Mouse (Mus musculus) stomach, embryonic 14.5 days (tissue): ENCODE measurements around the gene Cd5l. TPM values are rescaled to one million over a fixed set of nuclear protein-coding genes. Genes with fewer than 3 reads are reported as not detected.
"Not testable (repeated sequence)": the region's sequence is repeated elsewhere in the genome, so short reads cannot be mapped to it uniquely, and the experiment has no call there.

Source experiments
- ATAC-seq: fragments of 200-750 bp; cut with Nextera tagmentation; 2 replicates; pipeline ENCODE4 v1.8.0; 2017; ENCODE audit warnings: low read depth, moderate TSS enrichment; ENCODE audit not compliant: insufficient number of reproducible peaks, insufficient read depth, low FRiP score
- H3K27ac ChIP-seq: fragments of 300-500 bp; sonication (generic); 2 replicates; pipeline ENCODE4 v1.5.1; 2014; ENCODE audit warnings: mild to moderate bottlenecking, low read length, moderate library complexity, mixed read lengths
- H3K27me3 ChIP-seq: fragments of 300-500 bp; sonication (generic); 2 replicates; pipeline ENCODE4 v1.6.1; 2014; ENCODE audit warnings: low read length, control low read depth, mixed read lengths; ENCODE audit not compliant: control insufficient read depth, insufficient read depth
- H3K36me3 ChIP-seq: fragments of 300-500 bp; sonication (generic); 2 replicates; pipeline ENCODE4 v1.6.1; 2014; ENCODE audit warnings: mild to moderate bottlenecking, control low read depth, low read length, moderate library complexity, mixed read lengths; ENCODE audit not compliant: control insufficient read depth, insufficient read depth
- H3K4me1 ChIP-seq: fragments of 300-500 bp; sonication (generic); 2 replicates; pipeline ENCODE4 v1.6.1; 2014; ENCODE audit warnings: low read length, control low read depth, mixed read lengths; ENCODE audit not compliant: control insufficient read depth, insufficient read depth
- H3K4me2 ChIP-seq: fragments of 300-500 bp; sonication (generic); replicated peaks from 2 replicates; pipeline ENCODE4 v1.6.1; 2014; ENCODE audit warnings: low read depth, low read length, control low read depth
- H3K4me3 ChIP-seq: fragments of 300-500 bp; sonication (generic); 2 replicates; pipeline ENCODE4 v1.5.1; 2014; ENCODE audit warnings: low read depth, low read length, control low read depth
- H3K9ac ChIP-seq: fragments of 300-500 bp; sonication (generic); replicated peaks from 2 replicates; pipeline ENCODE4 v1.6.1; 2014; ENCODE audit warnings: low read depth, mild to moderate bottlenecking, control low read depth, low read length, moderate library complexity, mixed read lengths
- H3K9me3 ChIP-seq: fragments of 300-500 bp; sonication (generic); 2 replicates; pipeline ENCODE4 v1.6.1; 2016; ENCODE audit warnings: low read depth, low read length, control low read depth; ENCODE audit not compliant: control insufficient read depth
- WGBS: fragments of 180-500 bp; shearing (Covaris S2); extraction: QIAGEN DNeasy Blood & Tissue Kit; methylation state at CpG from one replicate; pipeline ENCODE4 v1.1.7; 2014; 5-methylcytosine and 5-hydroxymethylcytosine counted together
- polyA plus RNA-seq: library from polyadenylated mRNA; unstranded; fragments of >200 nt; fragmentation: Nextera tagmentation; extraction: Ambion mirVana; gene quantifications from 2 replicates; pipeline ENCODE4 v1.2.1, GENCODE M21; 2014

Gene Cd5l
- polyA plus RNA-seq, 1 experiment from 2014 or later, result 0.35 TPM

DNA sequence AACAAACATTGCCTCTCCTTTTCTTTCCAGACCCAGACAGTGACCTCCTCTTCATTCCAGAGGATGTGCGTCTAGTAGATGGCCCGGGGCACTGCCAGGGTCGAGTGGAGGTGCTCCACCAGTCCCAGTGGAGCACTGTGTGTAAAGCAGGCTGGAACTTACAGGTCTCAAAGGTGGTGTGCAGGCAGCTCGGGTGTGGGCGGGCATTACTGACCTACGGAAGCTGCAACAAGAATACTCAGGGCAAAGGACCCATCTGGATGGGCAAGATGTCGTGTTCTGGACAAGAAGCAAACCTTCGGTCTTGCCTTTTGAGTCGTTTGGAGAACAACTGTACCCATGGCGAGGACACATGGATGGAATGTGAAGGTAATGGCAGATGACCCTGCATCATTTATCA is 9.8 kb downstream of the Cd5l start:
- H3K9me3 ChIP-seq, result no peaks in the 10 kb centered on the region
- H3K4me2 ChIP-seq, result no peak overlapping the region
- no peak overlapping the region for H3K27ac ChIP-seq
- no peaks in the 10 kb centered on the region for H3K36me3 ChIP-seq
- no peaks in the 10 kb centered on the region for H3K27me3 ChIP-seq
- no peaks in the 10 kb centered on the region for H3K4me1 ChIP-seq
- ATAC-seq, result no peak
- H3K4me3 ChIP-seq, result no peak overlapping the region
- 76% methylated on average over 10 of the region's 10 CpGs for WGBS
- no peak overlapping the region for H3K9ac ChIP-seq

DNA sequence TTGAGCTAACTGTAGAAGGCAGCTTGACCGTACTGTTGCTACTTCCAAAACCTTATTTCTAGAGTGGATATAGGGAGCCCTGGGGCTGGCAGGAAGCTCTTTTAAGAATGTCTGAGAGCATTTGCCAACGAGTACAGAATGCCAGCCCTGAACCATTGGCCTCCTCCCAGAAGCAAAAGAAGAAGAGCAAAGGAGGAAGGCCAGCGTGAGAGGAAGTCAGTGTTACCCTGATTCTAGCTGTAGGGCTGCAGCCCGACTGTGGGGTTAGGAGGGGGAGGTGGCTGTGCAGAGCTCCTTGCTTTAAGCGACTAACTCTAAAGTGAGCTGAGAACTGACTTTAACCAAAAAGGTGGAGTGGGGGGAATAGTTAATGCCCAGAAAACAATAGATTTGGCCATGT is 11.5 kb downstream of the Cd5l start:
- H3K9ac ChIP-seq, result no peak overlapping the region
- no peak overlapping the region for H3K4me3 ChIP-seq
- no peaks in the 10 kb centered on the region for H3K36me3 ChIP-seq
- H3K27ac ChIP-seq, result no peak overlapping the region
- no peak overlapping the region for H3K4me2 ChIP-seq
- H3K27me3 ChIP-seq, result no peaks in the 10 kb centered on the region
- 75% methylated on average over 5 of the region's 5 CpGs for WGBS
- no peaks in the 10 kb centered on the region for H3K4me1 ChIP-seq
- ATAC-seq, result no peak
- H3K9me3 ChIP-seq, result no peaks in the 10 kb centered on the region

DNA sequence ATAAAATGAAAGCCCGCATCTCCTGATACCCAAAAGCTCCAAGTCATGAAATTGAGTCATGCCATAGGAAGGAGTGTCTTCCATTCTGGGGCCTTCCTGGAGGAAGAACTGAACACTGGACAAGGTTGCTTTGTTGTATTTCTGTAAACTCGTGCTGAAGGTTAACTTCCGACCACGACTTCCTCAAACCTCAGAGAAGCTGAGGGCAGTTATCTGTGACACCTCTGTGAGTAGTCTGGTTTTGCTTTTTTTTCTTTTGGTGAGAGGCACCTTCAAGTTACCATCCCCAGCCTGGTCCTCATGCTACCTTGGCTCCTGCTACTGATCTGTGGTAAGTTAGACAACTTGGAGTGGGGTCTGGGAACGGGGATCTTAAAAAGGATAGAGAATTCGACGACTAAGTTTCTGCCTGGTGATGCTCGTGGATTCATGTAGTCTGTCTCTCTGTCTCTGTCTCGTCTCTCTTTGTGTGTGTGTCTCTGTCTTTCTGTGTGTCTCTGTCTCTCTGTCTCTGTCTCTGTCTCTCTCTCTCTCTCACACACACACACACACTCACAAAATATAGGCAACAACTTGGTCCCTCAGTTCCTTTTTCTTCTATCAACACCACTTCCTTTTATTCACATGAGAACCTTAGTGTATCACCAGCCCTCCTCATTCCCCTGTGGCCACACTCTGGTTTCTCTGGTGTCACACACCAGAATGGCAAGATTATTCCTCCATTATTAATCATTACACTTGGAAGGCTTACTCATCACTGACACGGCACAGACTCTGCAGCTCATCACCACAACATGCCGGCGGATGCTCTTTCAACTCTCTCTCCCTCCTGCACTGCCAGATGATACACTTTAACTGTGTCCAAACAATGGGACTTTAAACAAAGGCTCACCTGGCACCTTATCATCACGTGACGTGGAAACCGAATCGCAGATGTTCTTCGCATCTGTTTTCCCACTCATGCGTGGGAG is 18.8 kb downstream of the Cd5l start, which contains the start of gene Fcrl1:
Fcrl1 (plus strand) TSS at position 193 of the 971 bp plus-strand sequence.
- no peak within 1 kb of the TSS for H3K4me2 ChIP-seq

DNA sequence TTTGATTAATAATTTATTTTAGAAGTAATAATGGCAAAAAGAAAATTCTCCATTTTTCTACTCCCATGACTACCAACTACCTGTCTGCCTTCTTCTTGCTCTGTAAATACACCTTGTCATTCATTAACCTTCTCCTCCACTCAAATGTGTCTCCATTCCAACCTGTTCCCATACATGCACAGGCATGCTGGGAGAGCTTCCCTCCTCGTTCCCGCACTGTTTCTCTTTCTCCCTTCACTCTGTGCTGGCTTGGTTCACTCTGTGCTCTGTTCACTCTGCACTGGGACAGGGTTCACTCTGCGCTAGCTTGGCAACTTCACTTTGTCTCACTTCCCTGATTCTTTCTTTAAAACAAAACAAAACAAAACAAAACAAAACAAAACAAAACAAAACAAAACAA is 19.5 kb downstream of the Cd5l start:
- no peak for ATAC-seq
- no peaks in the 10 kb centered on the region for H3K27me3 ChIP-seq
- no peak overlapping the region for H3K9ac ChIP-seq
- no peak overlapping the region for H3K27ac ChIP-seq
- 50% methylated on average over 3 of the region's 3 CpGs for WGBS
- H3K4me1 ChIP-seq, result 0 out of 2 replicates have a peak, but pooled peaks cover 2% of the 10 kb centered on the region
- no peak overlapping the region for H3K4me3 ChIP-seq
- no peaks in the 10 kb centered on the region for H3K36me3 ChIP-seq
- H3K4me2 ChIP-seq, result no peak overlapping the region
- no peaks in the 10 kb centered on the region for H3K9me3 ChIP-seq

More for the DNA sequence above, 18.8 kb downstream of the Cd5l start, which contains the start of gene Fcrl1:
- H3K4me1 ChIP-seq, result 0 out of 2 replicates have a peak, but pooled peaks cover 2% of the 10 kb centered on the region
- H3K27me3 ChIP-seq, result no peaks in the 10 kb centered on the region
- no peak within 1 kb of the TSS for H3K4me3 ChIP-seq
- no peak within 1 kb of the TSS for H3K9ac ChIP-seq
- H3K27ac ChIP-seq, result no peak within 1 kb of the TSS
- 76% methylated on average over 18 of the region's 18 CpGs for WGBS
- H3K36me3 ChIP-seq, result no peaks in the 10 kb centered on the region
- no peaks in the 10 kb centered on the region for H3K9me3 ChIP-seq
- no peak for ATAC-seq

DNA sequence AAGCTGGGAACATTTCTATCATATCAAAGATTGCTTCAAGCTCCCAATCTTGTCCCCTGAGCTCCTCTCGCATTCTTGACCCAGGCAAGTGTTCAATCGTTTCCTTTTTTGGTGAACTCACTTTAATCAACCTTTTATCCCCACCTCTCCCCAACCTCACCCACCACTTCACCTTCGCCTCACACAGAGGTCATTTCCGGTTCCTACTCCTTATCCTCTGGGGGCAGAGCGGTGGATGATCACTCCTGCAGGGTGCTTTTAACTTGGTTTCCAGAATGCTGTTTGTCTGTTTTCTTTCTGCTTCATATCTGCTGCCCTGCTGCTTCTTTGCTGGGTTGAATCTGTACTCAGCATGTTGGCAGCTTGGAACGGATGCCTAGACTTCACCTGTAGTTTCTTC is 20.0 kb downstream of the Cd5l start:
- Histone ChIP-seq H3K4me2 (no peak overlapping the region), H3K4me1 (0 out of 2 replicates have a peak, but pooled peaks cover 2% of the 10 kb centered on the region), H3K36me3 (no peaks in the 10 kb centered on the region), H3K27me3 (no peaks in the 10 kb centered on the region), H3K4me3 (no peak overlapping the region), H3K27ac (no peak overlapping the region), H3K9me3 (no peaks in the 10 kb centered on the region), H3K9ac (no peak overlapping the region)
- no peak for ATAC-seq
- WGBS, result 61% methylated on average over 6 of the region's 6 CpGs

DNA sequence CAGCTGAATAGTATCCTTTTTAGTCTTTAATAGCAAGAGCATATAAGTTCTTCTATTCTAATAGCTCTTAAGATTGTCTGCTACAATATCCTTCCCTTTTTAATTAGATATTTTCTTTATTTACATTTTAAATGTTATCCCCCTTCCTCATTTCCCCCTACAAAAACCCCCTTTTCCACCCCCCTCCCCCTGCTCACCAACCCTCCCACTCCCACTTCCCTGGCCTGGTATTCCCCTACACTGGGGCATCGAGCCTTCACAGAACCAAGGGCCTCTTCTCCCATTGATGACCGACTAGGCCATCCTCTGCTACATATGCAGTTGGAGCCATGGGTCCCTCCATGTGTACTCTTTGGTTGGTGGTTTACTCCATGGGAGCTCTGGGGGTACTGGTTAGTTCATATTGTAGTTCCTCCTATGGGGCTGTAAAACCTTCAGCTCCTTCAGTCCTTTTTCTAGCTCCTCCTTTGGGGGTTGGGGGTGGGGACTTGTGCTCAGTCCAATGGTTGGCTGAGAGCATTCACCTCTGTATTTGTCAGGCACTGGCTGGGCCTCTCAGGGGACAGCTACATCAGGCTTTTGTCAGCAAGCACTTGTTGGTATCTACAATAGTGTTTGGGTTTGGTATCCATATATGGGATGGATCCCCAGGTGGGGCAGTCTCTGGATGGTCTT is 22.1 kb downstream of the Cd5l start:
- ATAC-seq, H3K27me3 ChIP-seq, H3K4me2 ChIP-seq, H3K4me3 ChIP-seq, H3K9me3 ChIP-seq, H3K4me1 ChIP-seq, H3K27ac ChIP-seq, H3K9ac ChIP-seq, H3K36me3 ChIP-seq: not testable (repeated sequence)
- WGBS, result 83% methylated on average over 2 of the region's 2 CpGs

DNA sequence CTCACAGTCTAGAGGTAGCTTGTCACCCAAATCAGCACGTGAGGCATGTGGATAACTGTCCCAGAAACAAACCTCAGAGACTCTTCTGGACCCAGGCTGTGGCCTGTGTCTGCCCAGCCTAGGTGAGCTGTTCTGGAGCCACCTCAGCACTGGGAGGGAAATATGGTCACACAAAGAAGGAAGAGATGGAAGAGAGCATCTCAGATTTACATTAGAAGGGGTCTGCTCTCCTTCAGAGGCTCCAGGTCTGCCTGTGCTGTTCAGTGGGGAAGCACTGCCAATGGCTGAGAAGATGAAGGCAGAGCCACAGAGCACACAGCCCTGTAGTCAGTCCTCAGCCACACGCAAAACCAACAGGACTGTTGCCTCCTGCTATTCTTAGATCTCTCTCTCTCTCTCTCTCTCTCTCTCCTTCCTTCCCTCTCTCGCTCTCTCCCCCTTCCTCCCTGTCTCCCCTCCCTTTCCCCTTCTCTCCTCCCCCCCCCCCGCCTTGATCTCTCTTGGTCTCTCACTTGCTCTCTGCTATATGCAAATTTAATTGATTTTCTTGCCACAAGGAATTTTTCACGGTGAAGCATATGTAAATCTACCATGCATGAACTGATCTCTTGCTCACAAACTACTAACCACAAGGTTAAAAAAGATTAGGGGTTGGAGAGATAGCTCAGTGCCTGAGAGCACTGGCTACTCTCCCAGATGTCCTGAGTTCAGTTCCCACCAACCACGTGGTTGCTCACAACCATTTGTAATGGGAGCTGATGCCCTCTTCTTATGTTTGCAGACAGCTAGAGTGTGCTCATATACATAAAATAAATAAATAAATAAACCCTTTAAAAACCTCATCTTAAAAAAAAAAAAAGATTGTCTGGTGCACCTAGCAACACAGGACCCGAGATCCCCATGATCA is 24.4 kb downstream of the Cd5l start:
- no peaks in the 10 kb centered on the region for H3K9me3 ChIP-seq
- no peak overlapping the region for H3K4me2 ChIP-seq
- H3K27me3 ChIP-seq, result no peaks in the 10 kb centered on the region
- H3K9ac ChIP-seq, result no peak overlapping the region
- no peak for ATAC-seq
- H3K4me3 ChIP-seq, result no peak overlapping the region
- H3K27ac ChIP-seq, result no peak overlapping the region
- 61% methylated on average over 7 of the region's 7 CpGs for WGBS
- no peaks in the 10 kb centered on the region for H3K4me1 ChIP-seq
- H3K36me3 ChIP-seq, result no peaks in the 10 kb centered on the region

DNA sequence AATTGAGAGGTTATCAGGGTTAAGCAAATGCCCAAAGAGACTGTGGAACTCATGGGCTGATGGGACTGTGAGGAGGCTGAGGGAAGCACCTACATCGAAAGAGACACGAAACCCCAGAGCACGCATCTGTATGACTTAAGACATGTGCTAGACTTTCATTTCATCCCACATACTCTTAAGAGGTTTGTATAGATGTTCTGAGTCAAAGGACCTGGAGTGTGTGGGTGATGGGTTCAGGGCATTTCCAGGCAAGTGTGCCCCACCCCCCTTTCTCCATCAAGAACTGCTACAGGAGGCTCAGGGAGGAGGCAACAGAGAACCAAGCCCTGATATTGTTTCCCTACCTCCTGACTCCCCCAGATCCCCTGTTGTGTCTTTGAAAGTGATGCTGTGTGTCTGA is 25.6 kb downstream of the Cd5l start:
- Histone ChIP-seq H3K4me3 (no peak overlapping the region), H3K36me3 (no peaks in the 10 kb centered on the region), H3K4me1 (no peaks in the 10 kb centered on the region), H3K9ac (no peak overlapping the region), H3K9me3 (no peaks in the 10 kb centered on the region), H3K27me3 (no peaks in the 10 kb centered on the region), H3K27ac (no peak overlapping the region), H3K4me2 (no peak overlapping the region)
- no peak for ATAC-seq
- WGBS, result 90% methylated on average over 3 of the region's 3 CpGs
